Mouse (Mus musculus): ENCODE measurements around the gene Muc1.

DNA sequence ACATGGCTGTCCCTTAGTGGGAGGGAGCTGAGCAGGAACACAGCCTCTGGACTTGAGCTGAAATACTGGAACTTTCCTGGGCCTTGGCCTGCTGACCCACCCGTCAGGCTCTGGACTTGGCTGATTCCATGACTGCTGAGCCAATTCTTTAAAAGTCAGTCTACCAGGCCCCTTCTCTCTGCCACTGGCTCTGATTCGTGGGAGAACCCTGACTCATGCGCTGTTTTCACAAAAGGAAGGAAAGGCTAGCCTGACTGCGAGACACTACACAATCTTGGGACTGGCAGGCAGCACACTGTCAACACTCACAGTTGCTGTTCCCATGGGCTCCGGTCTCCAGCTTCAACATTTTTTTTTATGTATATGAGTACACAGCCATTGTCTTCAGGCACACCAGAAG, 27.3 kb downstream of the Muc1 start:
- TF ChIP-seq CTCF (IDR thresholded peaks at IDR 0.05 in 2 of 3, conservative IDR thresholded peaks at IDR 0.05 in 1 of 3; ENCODE audit: control insufficient read depth in 1 of 3, insufficient read depth in 1 of 3, low read depth in 2 of 3, low read length in 3 of 3, poor library complexity in 1 of 3, severe bottlenecking in 1 of 3), result no peak
- no peak for TF ChIP-seq ZNF384 (IDR thresholded peaks at IDR 0.05; ENCODE audit: low read depth, low read length)
- TF ChIP-seq ZC3H11A (IDR thresholded peaks at IDR 0.05; ENCODE audit: low read depth, low read length), result no peak
- TF ChIP-seq POLR2A (IDR thresholded peaks at IDR 0.05; ENCODE audit: control insufficient read depth in 1 of 2, insufficient read depth in 1 of 2, low read depth in 1 of 2, low read length in 2 of 2, poor library complexity in 1 of 2), result no peak
- TF ChIP-seq KAT2A (conservative IDR thresholded peaks at IDR 0.05; ENCODE audit: low read depth, low read length), result no peak
- no peak for TF ChIP-seq MAX (IDR thresholded peaks at IDR 0.05; ENCODE audit: low read length)
- no peak for TF ChIP-seq TAL1 (IDR thresholded peaks at IDR 0.05; ENCODE audit: low read length)
- no peak for TF ChIP-seq POLR2AphosphoS5 (IDR thresholded peaks at IDR 0.05; ENCODE audit: borderline replicate concordance, low read depth, low read length)
- no peak for TF ChIP-seq NRF1 (IDR thresholded peaks at IDR 0.05; ENCODE audit: insufficient read depth, low read depth, low read length, poor library complexity, severe bottlenecking)
- TF ChIP-seq CHD1 (IDR thresholded peaks at IDR 0.05; ENCODE audit: low read depth, low read length), result no peak
- no peak for TF ChIP-seq EP300 (IDR thresholded peaks at IDR 0.05; ENCODE audit: low read depth in 1 of 2, low read length in 2 of 2)
- no peak for TF ChIP-seq E2F4 (IDR thresholded peaks at IDR 0.05; ENCODE audit: borderline replicate concordance, low read depth, low read length)
- no peak for TF ChIP-seq ELF1 (IDR thresholded peaks at IDR 0.05; ENCODE audit: low read depth, low read length)
